Mouse (Mus musculus): Measurements from ENCODE around the gene Svs1. TPM values are rescaled to one million over a fixed set of nuclear protein-coding genes. Genes with fewer than 3 reads are reported as not detected.

Svs1 gene
- polyA plus RNA-seq, 1 experiment from 2014 or later: not detected

DNA sequence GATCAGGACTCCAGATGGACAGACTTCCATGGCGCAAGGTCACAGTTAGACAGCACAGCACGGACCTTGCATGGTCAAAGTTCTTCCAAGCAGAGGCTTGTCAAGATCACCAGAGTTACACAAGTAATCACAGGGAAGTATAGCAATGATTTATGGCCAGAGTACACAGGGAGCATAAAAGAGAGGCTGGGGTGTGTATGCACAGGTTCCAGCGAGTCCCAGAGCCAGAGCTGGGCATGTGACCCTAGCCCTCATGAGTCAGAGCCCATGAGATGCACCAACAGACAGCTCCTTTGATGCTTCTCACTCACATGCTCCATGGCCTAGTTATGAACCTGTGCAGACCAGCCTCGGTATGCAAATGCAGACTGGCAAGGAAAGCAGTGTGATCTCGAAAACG is 41.4 kb downstream of the Svs1 start:
- Histone ChIP-seq H3K27ac (ENCODE audit: poor library complexity, severe bottlenecking) (no peak overlapping the region), H3K9me3 (replicated peaks) (no peaks in the 10 kb centered on the region), H3K27me3 (replicated peaks) (0 out of 2 replicates have a peak, but pooled peaks cover 7% of the 10 kb centered on the region), H3K4me3 (no peak overlapping the region), H3K4me2 (no peak overlapping the region), H3K9ac (no peak overlapping the region), H3K36me3 (no peaks in the 10 kb centered on the region), H3K4me1 (replicated peaks) (no peaks in the 10 kb centered on the region)
- ATAC-seq (ENCODE audit: insufficient number of reproducible peaks, low FRiP score): no peak
- WGBS: 79% methylated on average over 6 of the region's 6 CpGs

DNA sequence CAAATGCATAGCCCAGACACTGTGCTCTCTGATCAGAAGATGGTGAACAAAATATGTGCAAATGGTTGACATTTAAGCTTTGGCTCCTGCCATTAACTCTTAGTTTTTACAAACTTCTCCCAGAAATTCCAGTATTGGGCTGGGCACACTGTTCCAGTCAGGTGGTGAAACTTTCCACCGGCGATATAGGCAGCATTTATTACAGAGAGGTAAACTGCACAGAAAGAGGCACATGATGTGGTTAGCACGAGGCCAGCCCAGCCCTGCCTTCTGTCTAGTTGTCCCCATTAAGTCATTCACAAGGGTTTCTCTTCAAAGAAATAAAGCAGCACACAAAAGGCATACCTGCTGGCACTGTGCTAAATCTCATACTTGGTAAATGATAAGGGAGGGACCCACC is 42.0 kb downstream of the Svs1 start:
- Histone ChIP-seq H3K4me1 (replicated peaks) (no peaks in the 10 kb centered on the region), H3K9ac (no peak overlapping the region), H3K4me2 (no peak overlapping the region), H3K9me3 (replicated peaks) (no peaks in the 10 kb centered on the region), H3K27ac (ENCODE audit: poor library complexity, severe bottlenecking) (no peak overlapping the region), H3K36me3 (no peaks in the 10 kb centered on the region), H3K4me3 (no peak overlapping the region), H3K27me3 (replicated peaks) (0 out of 2 replicates have a peak, but pooled peaks cover 7% of the 10 kb centered on the region)
- ATAC-seq (ENCODE audit: insufficient number of reproducible peaks, low FRiP score): no peak
- WGBS: 75% methylated on average over 3 of the region's 3 CpGs

DNA sequence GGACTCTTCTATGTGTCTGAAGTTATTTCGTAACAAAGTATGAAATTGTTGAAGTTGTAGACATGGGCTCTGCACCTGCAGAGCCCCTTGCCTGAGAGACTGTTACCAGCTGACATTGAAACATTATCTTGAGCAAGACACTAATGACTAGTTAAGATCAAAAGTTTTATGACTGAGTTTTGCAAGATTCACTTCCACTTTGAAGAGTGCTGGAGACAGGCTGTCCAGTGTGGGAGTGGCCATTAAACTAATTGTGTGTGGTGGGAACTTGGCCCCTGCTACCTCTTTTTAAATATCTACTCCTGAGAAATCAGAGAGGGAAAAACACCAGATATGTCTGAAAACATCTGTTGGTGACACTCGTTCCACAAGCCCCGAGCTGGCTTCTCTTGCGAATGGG is 44.6 kb downstream of the Svs1 start:
- no peaks in the 10 kb centered on the region for H3K9me3 ChIP-seq (replicated peaks)
- ATAC-seq (ENCODE audit: insufficient number of reproducible peaks, low FRiP score): no peak
- whole genome bisulfite sequencing: 78% methylated on average over 4 of the region's 4 CpGs
- no peak overlapping the region for H3K9ac ChIP-seq
- peaks cover 7% of the 10 kb centered on the region; the same call in 1 of the 2 replicates for H3K27me3 ChIP-seq (replicated peaks)
- H3K4me1 ChIP-seq (replicated peaks): no peaks in the 10 kb centered on the region
- no peak overlapping the region for H3K4me2 ChIP-seq
- no peaks in the 10 kb centered on the region for H3K36me3 ChIP-seq
- H3K4me3 ChIP-seq: no peak overlapping the region
- H3K27ac ChIP-seq (ENCODE audit: poor library complexity, severe bottlenecking): no peak overlapping the region

- H3K9ac ChIP-seq: no peak overlapping the region
- peaks cover 10% of the 10 kb centered on the region for H3K4me1 ChIP-seq (replicated peaks)
- H3K27ac ChIP-seq (ENCODE audit: poor library complexity, severe bottlenecking): no peak overlapping the region
- H3K36me3 ChIP-seq: no peaks in the 10 kb centered on the region
- H3K9me3 ChIP-seq (replicated peaks): no peaks in the 10 kb centered on the region
- ATAC-seq (ENCODE audit: insufficient number of reproducible peaks, low FRiP score): no peak
- H3K27me3 ChIP-seq (replicated peaks): peaks cover 16% of the 10 kb centered on the region
- H3K4me2 ChIP-seq: no peak overlapping the region
- no peak overlapping the region for H3K4me3 ChIP-seq
- 75% methylated on average over 4 of the region's 4 CpGs for WGBS
Observed at GRCm38 (mm10) chr6:49032783-49033182, 46.1 kb downstream of the Svs1 start.

DNA sequence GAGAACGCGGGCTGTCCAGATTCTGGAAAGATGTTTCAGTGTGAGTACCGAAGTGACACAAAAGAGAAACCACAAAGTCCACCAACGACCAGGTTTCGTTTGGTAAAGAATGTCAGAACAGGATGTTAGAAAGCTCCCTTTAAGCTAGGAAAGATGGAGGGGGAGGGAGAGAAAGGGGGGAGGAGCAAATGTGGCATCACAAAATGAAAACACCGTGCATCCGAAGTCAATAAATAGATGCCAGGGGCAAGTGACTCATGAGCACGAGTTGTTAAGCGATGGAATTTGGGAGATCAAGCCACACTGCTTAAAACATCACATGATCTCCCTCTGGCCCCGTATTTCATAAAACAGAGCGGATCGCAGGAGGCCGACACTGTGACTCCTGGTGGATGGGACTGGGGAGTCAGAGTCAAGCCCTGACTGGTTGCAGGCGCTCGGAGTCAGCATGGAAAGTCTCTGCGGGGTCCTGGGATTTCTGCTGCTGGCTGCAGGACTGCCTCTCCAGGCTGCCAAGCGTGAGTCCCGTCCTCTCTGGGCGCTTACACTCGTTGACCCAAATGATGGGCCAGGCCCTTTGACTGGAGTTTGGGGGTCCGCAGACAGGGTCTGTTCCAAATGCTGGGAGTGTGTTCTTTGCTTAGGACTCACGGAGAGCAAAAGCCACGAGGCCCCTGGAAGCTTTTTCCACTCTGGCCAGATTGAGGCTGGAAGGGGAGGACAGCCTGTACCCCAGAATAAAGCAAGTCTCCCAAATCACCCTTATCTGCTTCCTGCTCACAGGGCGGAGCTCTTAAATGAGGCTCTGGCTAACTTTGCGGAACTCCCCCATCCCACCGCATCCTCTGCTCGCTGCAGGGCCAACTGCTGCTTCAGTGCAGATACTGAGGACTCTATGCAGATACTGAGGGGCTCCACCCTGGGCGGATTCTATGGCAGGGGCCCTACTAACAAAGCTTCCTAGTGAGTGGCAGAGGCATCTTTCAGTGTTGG is 49.9 kb downstream of the Svs1 start, which contains the start of gene Gpnmb:
TSS of gene Gpnmb (plus strand) at position 272 of the 993 bp plus-strand sequence.
- Histone ChIP-seq H3K4me2 (peak within 1 kb of the TSS; percentile 61), H3K9ac (peak within 1 kb of the TSS; percentile 13; the same call in 1 of the 2 replicates), H3K4me3 (peak within 1 kb of the TSS; percentile 26), H3K27ac (ENCODE audit: poor library complexity, severe bottlenecking) (no peak within 1 kb of the TSS), H3K36me3 (no peaks in the 10 kb centered on the region), H3K27me3 (replicated peaks) (peaks cover 26% of the 10 kb centered on the region), H3K9me3 (replicated peaks) (no peaks in the 10 kb centered on the region), H3K4me1 (replicated peaks) (peaks cover 10% of the 10 kb centered on the region)
- 0 out of 2 replicates have a peak, but pooled peaks have one; percentile 33 for ATAC-seq (ENCODE audit: insufficient number of reproducible peaks, low FRiP score)
- WGBS: 27% methylated on average over 28 of the region's 28 CpGs

GRCm38 (mm10) chr6:49037268-49037662 is 50.6 kb downstream of the Svs1 start:
- 46% methylated on average over 12 of the region's 12 CpGs for WGBS
- Histone ChIP-seq H3K27me3 (replicated peaks) (peaks cover 26% of the 10 kb centered on the region), H3K27ac (ENCODE audit: poor library complexity, severe bottlenecking) (no peak overlapping the region), H3K4me3 (no peak overlapping the region), H3K36me3 (no peaks in the 10 kb centered on the region), H3K4me1 (replicated peaks) (peaks cover 10% of the 10 kb centered on the region), H3K9me3 (replicated peaks) (no peaks in the 10 kb centered on the region), H3K9ac (peak overlapping the region; percentile 13; the same call in 1 of the 2 replicates), H3K4me2 (peak overlapping the region; percentile 61)
- peak; percentile 42 for ATAC-seq (ENCODE audit: insufficient number of reproducible peaks, low FRiP score)

- Histone ChIP-seq H3K36me3 (no peaks in the 10 kb centered on the region), H3K4me2 (peak overlapping the region; percentile 74), H3K9ac (peak overlapping the region; percentile 63), H3K4me1 (replicated peaks) (peaks cover 10% of the 10 kb centered on the region), H3K4me3 (peak overlapping the region; percentile 53), H3K27ac (ENCODE audit: poor library complexity, severe bottlenecking) (no peak overlapping the region), H3K27me3 (replicated peaks) (peaks cover 20% of the 10 kb centered on the region), H3K9me3 (replicated peaks) (no peaks in the 10 kb centered on the region)
- no peak for ATAC-seq (ENCODE audit: insufficient number of reproducible peaks, low FRiP score)
- WGBS: 15% methylated on average over 18 of the region's 18 CpGs
Observed at GRCm38 (mm10) chr6:49039470-49040180, 53.0 kb downstream of the Svs1 start.

Other genes starting within 250 kb of the Svs1 start
- 20.0 and 21.3 TPM in 2 replicates for gene Gimap1, start 247.8 kb upstream of the Svs1 start, polyA plus RNA-seq (2016; fragmentation: Nextera tagmentation; extraction: Ambion mirVana)
- gene Gimap5, start 240.7 kb upstream of the Svs1 start, polyA plus RNA-seq (2016; fragmentation: Nextera tagmentation; extraction: Ambion mirVana): 5.3 and 6.9 TPM in 2 replicates
- not detected in 2 replicates for gene Gimap3, start 216.0 kb upstream of the Svs1 start, polyA plus RNA-seq (2016; fragmentation: Nextera tagmentation; extraction: Ambion mirVana)
- 80.3 and 81.7 TPM in 2 replicates for gene Tmem176a, start 145.9 kb upstream of the Svs1 start, polyA plus RNA-seq (2016; fragmentation: Nextera tagmentation; extraction: Ambion mirVana)
- 226 and 236 TPM in 2 replicates for gene Tmem176b, start 145.4 kb upstream of the Svs1 start, polyA plus RNA-seq (2016; fragmentation: Nextera tagmentation; extraction: Ambion mirVana)
- not detected in 2 replicates for gene Aoc1, start 114.0 kb upstream of the Svs1 start, polyA plus RNA-seq (2016; fragmentation: Nextera tagmentation; extraction: Ambion mirVana)
- gene 1600015I10Rik, start 57.0 kb upstream of the Svs1 start, polyA plus RNA-seq (2016; fragmentation: Nextera tagmentation; extraction: Ambion mirVana): 0.10 TPM in 1 of 2 replicates, not detected in the other
- gene Doxl2, start 11.9 kb upstream of the Svs1 start, polyA plus RNA-seq (2016; fragmentation: Nextera tagmentation; extraction: Ambion mirVana): not detected in 2 replicates
- gene Gpnmb, start 49.7 kb downstream of the Svs1 start, polyA plus RNA-seq (2016; fragmentation: Nextera tagmentation; extraction: Ambion mirVana): 0.40 and 0.49 TPM in 2 replicates
- 59.5 and 67.0 TPM in 2 replicates for gene Malsu1, start 86.9 kb downstream of the Svs1 start, polyA plus RNA-seq (2016; fragmentation: Nextera tagmentation; extraction: Ambion mirVana)
- gene Igf2bp3, start 228.1 kb downstream of the Svs1 start, polyA plus RNA-seq (2016; fragmentation: Nextera tagmentation; extraction: Ambion mirVana): 68.6 and 69.2 TPM in 2 replicates